Mouse (Mus musculus) v-Abl transformed pro-B cells (cell line): ENCODE results near the gene F2.

Experiments used
- in situ Hi-C, 2 experiments: fragments of 400-800 bp; cut with MboI; formaldehyde crosslinking; loops; one replicate each; pipeline ENCODE4 v1.15.1; 2025; ENCODE audit not compliant: unreplicated experiment in 2 of 2

The F2 gene

DNA sequence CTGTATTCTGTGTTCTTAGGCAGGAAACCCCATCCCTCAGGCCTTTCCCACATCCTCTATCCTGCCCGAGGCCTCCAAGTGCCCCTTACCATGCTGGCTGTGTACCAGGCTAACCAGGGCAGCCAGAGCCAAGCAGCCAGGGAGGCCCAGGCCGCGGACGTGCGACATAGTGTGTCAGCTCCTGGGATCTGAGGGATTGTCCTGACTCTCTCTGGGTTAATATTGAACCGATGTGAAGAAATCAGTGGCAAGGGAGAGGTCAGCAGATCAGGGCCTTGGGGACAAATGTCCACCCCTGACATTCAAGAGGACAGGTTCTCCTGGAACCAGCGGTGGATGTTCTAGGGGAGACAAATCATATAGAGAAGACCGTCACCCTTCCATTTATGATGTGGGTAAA lies at the start of gene F2:
F2 (minus strand) TSS at position 186 of the 400 bp plus-strand sequence.
- in situ Hi-C loops: no loop called here

GRCm38 (mm10) chr2:91683919-91684318 lies 47.7 kb upstream of the F2 start:
- in situ Hi-C loops: no loop called here

- in situ Hi-C loops: no loop called here
Measured at GRCm38 (mm10) chr2:91682850-91683249, 46.6 kb upstream of the F2 start.

DNA sequence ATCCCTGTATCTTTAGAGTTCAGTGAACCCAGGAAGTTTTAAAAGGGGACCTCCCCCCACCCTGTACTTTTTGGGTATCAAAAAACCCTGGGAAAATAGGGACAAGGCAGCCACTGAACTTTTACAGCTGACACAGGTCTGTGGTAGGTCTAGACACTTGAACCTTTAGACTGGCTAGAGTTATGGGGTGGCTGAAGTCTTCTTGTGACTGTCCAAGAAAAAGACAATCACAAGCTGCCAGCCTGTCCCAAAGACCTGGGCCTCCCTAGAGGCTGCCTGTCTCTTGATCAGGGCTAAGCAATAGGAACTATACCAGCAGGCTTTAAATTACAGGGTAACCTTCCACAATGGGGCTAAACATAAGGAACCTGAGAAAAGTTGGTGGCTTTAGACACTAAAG lies 40.7 kb upstream of the F2 start:
- in situ Hi-C loops: no loop called here

- in situ Hi-C loops: no loop called here
Measured at GRCm38 (mm10) chr2:91676420-91676819, 40.2 kb upstream of the F2 start.

- in situ Hi-C loops: no loop called here
Measured at GRCm38 (mm10) chr2:91674895-91675294, 38.7 kb upstream of the F2 start.

GRCm38 (mm10) chr2:91673587-91673986 lies 37.4 kb upstream of the F2 start:
- in situ Hi-C loops: no loop called here

- in situ Hi-C loops: no loop called here
Measured at GRCm38 (mm10) chr2:91670038-91670437, 33.8 kb upstream of the F2 start.

- in situ Hi-C loops: no loop called here
Measured at GRCm38 (mm10) chr2:91669326-91669725, 33.1 kb upstream of the F2 start.

DNA sequence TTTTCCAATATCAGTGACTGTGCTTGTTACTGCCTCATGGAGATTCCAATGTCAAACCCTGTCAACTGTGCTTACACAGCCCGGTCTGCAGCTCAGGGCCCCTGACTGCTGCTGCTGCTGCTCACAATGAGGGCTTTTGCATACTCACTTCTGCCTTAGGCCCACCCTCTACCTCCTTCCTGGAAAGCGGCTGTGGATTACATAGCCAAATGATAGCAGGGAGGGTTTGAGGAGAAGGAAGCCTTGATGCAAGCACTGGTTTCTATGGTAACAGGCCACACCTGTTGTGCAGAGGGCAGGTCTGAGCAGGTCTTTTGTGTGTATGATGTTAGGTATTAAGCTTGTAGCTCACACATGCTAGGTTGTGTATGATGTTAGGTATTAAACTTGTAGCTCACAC lies 31.5 kb upstream of the F2 start:
- in situ Hi-C loops: no loop called here

- in situ Hi-C loops: no loop called here
Measured at GRCm38 (mm10) chr2:91666386-91666910, 30.2 kb upstream of the F2 start.

DNA sequence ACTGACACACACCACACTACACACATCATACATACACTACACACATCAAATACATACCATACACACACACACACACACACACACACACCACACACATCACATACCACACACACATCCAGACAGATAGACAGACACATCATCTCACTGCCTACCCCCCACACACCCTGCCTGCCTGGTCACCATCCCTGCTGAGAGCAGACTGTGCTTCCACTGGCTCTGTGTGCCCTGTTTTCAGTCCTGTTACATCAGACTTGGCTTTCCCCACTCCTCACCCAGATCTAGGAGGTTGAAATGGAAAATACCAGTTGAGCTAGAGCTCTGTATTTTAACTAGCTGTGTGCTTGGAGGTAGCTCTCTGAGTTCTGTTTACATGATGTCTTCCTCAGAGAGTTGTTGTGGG lies 28.6 kb upstream of the F2 start:
- in situ Hi-C loops: no loop called here

DNA sequence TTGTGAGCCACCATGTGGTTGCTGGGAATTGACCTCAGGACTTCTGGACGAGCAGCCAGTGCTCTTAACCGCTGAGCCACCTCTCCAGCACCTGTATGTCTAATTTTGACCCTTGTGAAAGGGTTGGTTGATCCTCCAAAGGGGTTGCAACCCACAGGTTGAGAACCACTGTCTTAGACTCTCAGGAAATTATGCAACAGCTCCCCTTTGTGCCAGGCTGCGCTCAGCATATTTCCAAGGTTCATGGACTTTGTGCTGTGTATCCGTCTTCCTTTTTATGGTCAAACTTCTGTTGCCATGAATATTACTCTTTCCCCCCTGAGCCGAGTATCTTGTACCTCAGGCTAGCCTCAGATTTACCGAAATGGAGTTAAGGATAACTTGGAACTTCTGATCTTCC lies 24.8 kb upstream of the F2 start:
- in situ Hi-C loops: no loop called here

GRCm38 (mm10) chr2:91659657-91660056 lies 23.4 kb upstream of the F2 start:
- in situ Hi-C loops: no loop called here

DNA sequence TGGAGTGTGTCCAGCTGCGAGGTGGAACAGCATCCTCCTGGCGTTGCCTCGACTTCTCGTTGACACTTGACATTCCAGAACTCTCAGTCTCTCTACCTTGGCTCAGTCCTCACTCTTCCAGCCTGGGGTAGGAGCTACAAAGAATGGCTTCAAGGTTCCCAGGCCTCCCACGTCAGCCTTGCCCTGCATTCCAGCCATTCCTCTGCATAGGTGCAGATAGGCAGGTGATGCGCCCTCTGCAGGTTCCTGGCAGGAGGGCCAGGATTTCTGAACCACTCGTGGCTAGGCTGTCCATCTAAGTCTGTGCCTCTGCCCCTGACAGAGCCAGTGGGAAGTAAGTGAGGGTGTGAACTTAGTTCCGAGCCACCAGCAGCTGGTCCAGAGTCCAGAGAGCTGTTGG lies 20.6 kb upstream of the F2 start:
- in situ Hi-C loops: no loop called here

DNA sequence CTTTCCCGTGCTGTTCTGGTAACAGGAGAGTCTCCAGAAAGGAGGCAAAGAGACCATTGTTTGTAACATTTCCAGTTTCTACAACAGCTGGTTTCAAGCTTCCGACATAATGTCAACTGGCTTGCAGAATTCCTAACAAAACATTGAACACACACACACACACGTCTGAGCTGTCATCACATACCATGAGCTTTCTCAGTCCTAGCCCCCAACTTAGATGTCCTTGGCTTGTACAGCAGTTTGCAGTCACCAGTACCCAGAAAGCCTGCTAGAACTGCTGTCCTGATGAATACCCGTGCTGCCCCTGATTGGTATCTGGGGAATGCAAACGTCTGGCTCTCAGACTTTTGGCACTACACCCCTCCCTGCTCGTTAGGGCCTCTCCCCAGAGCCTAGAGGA lies 19.6 kb upstream of the F2 start:
- in situ Hi-C loops: no loop called here

- in situ Hi-C loops: no loop called here
Measured at GRCm38 (mm10) chr2:91655388-91655787, 19.2 kb upstream of the F2 start.

- in situ Hi-C loops: no loop called here
Measured at GRCm38 (mm10) chr2:91652863-91653262, 16.6 kb upstream of the F2 start.

DNA sequence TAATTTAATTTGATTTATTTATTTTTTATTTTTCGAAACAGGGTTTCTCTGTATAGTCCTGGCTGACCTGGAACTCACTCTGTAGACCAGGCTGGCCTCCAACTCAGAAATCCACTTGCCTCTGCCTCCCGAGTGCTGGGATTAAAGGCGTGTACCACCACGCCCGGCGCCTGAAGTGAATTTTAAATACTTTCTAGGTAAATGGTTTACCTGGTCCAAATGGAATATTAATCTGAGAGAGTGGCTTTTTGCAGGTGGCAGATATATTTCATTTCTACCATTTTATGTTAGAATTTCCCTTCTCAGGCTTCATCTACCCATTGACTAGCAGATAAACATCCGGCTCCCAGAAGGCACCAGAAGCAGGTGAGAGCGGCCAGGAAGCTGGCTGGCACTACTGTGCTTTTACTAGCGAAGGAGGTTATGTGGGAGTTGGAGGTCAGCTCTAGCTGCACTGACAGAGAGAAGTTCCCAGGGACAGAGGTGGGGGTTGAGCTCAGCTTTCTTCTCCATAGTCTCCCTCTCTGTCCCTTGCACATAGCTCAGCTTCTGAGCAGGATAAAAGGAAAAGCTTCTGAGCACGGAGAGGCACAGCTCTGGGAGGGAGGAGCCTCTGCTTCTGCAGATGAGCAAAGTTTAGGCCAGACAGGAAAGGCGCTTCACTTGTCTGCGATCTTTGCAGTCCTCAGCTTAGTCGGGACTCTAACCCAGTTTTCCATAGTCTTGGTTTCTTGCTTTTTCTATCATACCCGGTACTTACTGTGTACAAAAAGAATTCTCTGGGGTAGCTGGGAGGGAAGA lies 15.4 kb upstream of the F2 start:
- in situ Hi-C loops: no loop called here

DNA sequence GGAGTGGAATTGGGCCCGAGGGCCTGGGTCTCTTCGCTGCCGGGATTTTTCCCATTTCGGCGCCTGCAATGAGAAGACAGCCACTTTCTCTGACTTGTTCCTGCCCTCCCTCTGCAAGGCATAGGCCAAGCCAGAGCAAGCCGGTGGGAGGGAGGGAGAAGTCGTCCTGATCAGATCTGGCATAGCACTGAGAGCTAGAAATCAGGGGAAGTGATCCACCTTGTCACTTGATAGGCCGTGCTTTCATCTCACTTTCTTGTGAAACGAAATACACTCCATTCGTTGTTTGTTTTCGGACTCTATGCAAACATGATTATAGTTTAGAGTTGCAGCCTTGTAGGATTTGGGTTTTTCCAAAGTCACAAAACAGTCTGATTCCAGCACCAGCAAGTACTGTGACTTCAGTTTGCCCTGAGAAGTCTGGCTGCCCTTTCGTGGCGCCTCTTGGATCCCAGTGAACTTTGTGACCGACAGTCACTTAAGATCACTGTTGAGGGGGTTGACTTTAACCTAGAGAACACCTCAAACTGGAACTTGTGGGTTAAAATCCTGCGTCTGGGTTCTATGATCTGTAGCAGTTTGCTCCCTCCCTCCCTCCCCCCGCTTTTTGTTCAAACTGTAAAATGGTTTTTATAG lies 14.3 kb upstream of the F2 start:
- in situ Hi-C loops: no loop called here

- in situ Hi-C loops: no loop called here
Measured at GRCm38 (mm10) chr2:91649553-91650359, 13.5 kb upstream of the F2 start, which contains the start of the genes Zfp408 and Arhgap1. Gene Zfp408 (minus strand): TSS chr2:91649791. Gene Arhgap1 (plus strand): TSS chr2:91649860.
